Mouse (Mus musculus) MEL (cell line): ENCODE results near the gene 1110051M20Rik. TPM values are rescaled to one million over a fixed set of nuclear protein-coding genes. Genes with fewer than 3 reads are reported as not detected.

Source experiments
- DNase-seq: peaks from one replicate; pipeline ENCODE4 v3.0.0; 2011; ENCODE audit warnings: low read depth, low spot score
- H3K27ac ChIP-seq: 2 replicates; pipeline ENCODE4 v1.5.1; 2012; ENCODE audit warnings: low read depth, mild to moderate bottlenecking, control low read depth, low read length, moderate library complexity; ENCODE audit not compliant: control insufficient read depth
- H3K27me3 ChIP-seq, 2 experiments: fragments of 150-350 bp in 1 of 2; sonication (generic) in 1 of 2; 2 replicates each; pipeline ENCODE4 v1.6.1; 2012; ENCODE audit warnings: low read length in 2 of 2, mild to moderate bottlenecking in 2 of 2, improper control_type of control experiment in 1 of 2, moderate library complexity in 1 of 2; ENCODE audit not compliant: insufficient read depth in 2 of 2, control insufficient read depth in 1 of 2
- H3K36me3 ChIP-seq, 2 experiments: 2 replicates each; pipeline ENCODE4 v1.6.1; 2012 to 2014; ENCODE audit warnings: low read length in 2 of 2, improper control_type of control experiment in 1 of 2, inconsistent platforms in 1 of 2, mild to moderate bottlenecking in 1 of 2; ENCODE audit not compliant: insufficient read depth in 2 of 2, control insufficient read depth in 1 of 2
- H3K4me1 ChIP-seq, 2 experiments: fragments of 150-350 bp in 1 of 2; sonication (generic) in 1 of 2; 2 replicates each; pipeline ENCODE4 v1.6.1; 2012; ENCODE audit warnings: low read length in 2 of 2, improper control_type of control experiment in 1 of 2, mild to moderate bottlenecking in 1 of 2; ENCODE audit not compliant: insufficient read depth in 2 of 2, control insufficient read depth in 1 of 2
- H3K4me3 ChIP-seq, 2 experiments: fragments of 150-350 bp in 1 of 2; sonication (generic) in 1 of 2; 2 replicates each; pipeline ENCODE4 v1.5.1; 2012; ENCODE audit warnings: low read depth in 2 of 2, low read length in 2 of 2, mild to moderate bottlenecking in 2 of 2, moderate library complexity in 2 of 2, control low read depth in 1 of 2, improper control_type of control experiment in 1 of 2; ENCODE audit not compliant: control insufficient read depth in 1 of 2, insufficient read depth in 1 of 2
- H3K79me2 ChIP-seq: 2 replicates; pipeline ENCODE4 v1.6.1; 2012; ENCODE audit warnings: mild to moderate bottlenecking, low read length, moderate library complexity; ENCODE audit not compliant: control insufficient read depth, poor library complexity, insufficient read depth
- H3K9ac ChIP-seq: 2 replicates; pipeline ENCODE4 v1.6.1; 2012; ENCODE audit warnings: low read depth, mild to moderate bottlenecking, control low read depth, low read length, moderate library complexity; ENCODE audit not compliant: control insufficient read depth, poor library complexity, severe bottlenecking
- H3K9me3 ChIP-seq: fragments of 150-350 bp; sonication (generic); replicated peaks from 2 replicates; pipeline ENCODE4 v1.6.1; 2012; ENCODE audit warnings: mild to moderate bottlenecking, low read length, improper control_type of control experiment, moderate library complexity; ENCODE audit not compliant: insufficient read depth
- ELF1 ChIP-seq: IDR thresholded peaks from 2 replicates; pipeline ENCODE4 v1.6.1; 2014; ENCODE audit warnings: low read depth, mild to moderate bottlenecking, inconsistent platforms, low read length, improper control_type of control experiment, moderate library complexity
- ETS1 ChIP-seq: IDR thresholded peaks from 2 replicates; pipeline ENCODE4 v1.6.1; 2012; ENCODE audit warnings: low read depth, mild to moderate bottlenecking, inconsistent platforms, low read length, improper control_type of control experiment, moderate library complexity
- GABPA ChIP-seq: IDR thresholded peaks from 2 replicates; pipeline ENCODE4 v1.6.1; 2012; ENCODE audit warnings: low read depth, mild to moderate bottlenecking, inconsistent platforms, low read length, improper control_type of control experiment, moderate library complexity
- MAZ ChIP-seq: IDR thresholded peaks from 2 replicates; pipeline ENCODE4 v1.6.1; 2012; ENCODE audit warnings: low read depth, mild to moderate bottlenecking, inconsistent platforms, low read length, improper control_type of control experiment
- MXI1 ChIP-seq: IDR thresholded peaks from 2 replicates; pipeline ENCODE4 v1.6.1; 2011; ENCODE audit warnings: mild to moderate bottlenecking, low read depth, low read length, improper control_type of control experiment
- SIN3A ChIP-seq: IDR thresholded peaks from 2 replicates; pipeline ENCODE4 v1.6.1; 2012; ENCODE audit warnings: low read length, improper control_type of control experiment, inconsistent platforms
- TBP ChIP-seq: IDR thresholded peaks from 2 replicates; pipeline ENCODE4 v1.8.0; 2011; ENCODE audit warnings: low read depth, low read length, improper control_type of control experiment
- TCF12 ChIP-seq: IDR thresholded peaks from 2 replicates; pipeline ENCODE4 v1.6.1; 2014; ENCODE audit warnings: low read depth, mild to moderate bottlenecking, inconsistent platforms, low read length, improper control_type of control experiment, moderate library complexity
- polyA plus RNA-seq, 2 experiments: library from polyadenylated mRNA; stranded (reverse) in 1 of 2; unstranded in 1 of 2; fragments of >175 nt in 1 of 2; fragments of >200 nt in 1 of 2; gene quantifications; 2 replicates each; pipeline versions ENCODE4 v1.2.1 to v1.2.4; 2012; ENCODE audit warnings: low replicate concordance in 2 of 2, low read depth in 1 of 2; ENCODE audit not compliant: insufficient read length in 2 of 2, insufficient read depth in 1 of 2, missing spikeins in 1 of 2
- total RNA-seq: library from RNA; depleted of rRNA; stranded (reverse); fragments of 300-350 nt; gene quantifications from 2 replicates; pipeline ENCODE4 v1.2.3, GENCODE M21; 2012

Gene 1110051M20Rik
- total and polyA plus RNA-seq, 3 experiments = 23.0 to 23.3 TPM; not detected in 1

- Histone ChIP-seq H3K4me3 (peak overlapping the region; percentile 80 to 87), H3K79me2 (no peaks in the 10 kb centered on the region; the same call in 1 of the 2 replicates), H3K36me3 (peaks cover 0 to 12% of the 10 kb centered on the region in 2 experiments; a peak in 2 of 4 replicates), H3K27me3 (no peaks in the 10 kb centered on the region), H3K4me1 (peaks cover 7 to 12% of the 10 kb centered on the region in 2 experiments)
- DNase-seq = peak; percentile 70
- TF ChIP-seq ETS1 (no peak), TBP (peak; percentile 43; the same call in 1 of the 2 replicates), ELF1 (no peak)
- TF ChIP-seq, all 39 proteins: peak for 1
- Histone ChIP-seq H3K27ac (no peak overlapping the region), H3K9me3 (no peaks in the 10 kb centered on the region), H3K9ac (peak overlapping the region; percentile 79)
Measured at GRCm38 (mm10) chr2:91458252-91458672, 13.8 kb upstream of the 1110051M20Rik start.

- DNase-seq = peak; percentile 75
- H3K27ac ChIP-seq = peak overlapping the region; percentile 24; the same call in 1 of the 2 replicates
Measured at GRCm38 (mm10) chr2:91457656-91458251, 13.2 kb upstream of the 1110051M20Rik start.

GRCm38 (mm10) chr2:91457259-91457655 is 12.8 kb upstream of the 1110051M20Rik start, which contains the start of gene Lrp4:
Gene Lrp4 (plus strand): TSS chr2:91457511.
- DNase-seq = peak; percentile 64
- Histone ChIP-seq H3K4me1 (peaks cover 7 to 15% of the 10 kb centered on the region in 2 experiments), H3K9ac (peak within 1 kb of the TSS; percentile 79)

More at GRCm38 (mm10) chr2:91457656-91458251, 13.2 kb upstream of the 1110051M20Rik start:
- Histone ChIP-seq H3K4me1 (peaks cover 7 to 12% of the 10 kb centered on the region in 2 experiments), H3K9me3 (no peaks in the 10 kb centered on the region)
- no peak for TF ChIP-seq TBP
- TF ChIP-seq SIN3A = peak; percentile 64
- no peak for TF ChIP-seq GABPA
- TF ChIP-seq TCF12 = 0 out of 2 replicates have a peak, but pooled peaks have one; percentile 14
- TF ChIP-seq MXI1 = peak; percentile 56
- TF ChIP-seq, all 39 proteins: peak for 3
- Histone ChIP-seq H3K27me3 (no peaks in the 10 kb centered on the region), H3K4me3 (peak overlapping the region; percentile 80 to 87), H3K9ac (peak overlapping the region; percentile 79), H3K36me3 (peaks cover 0 to 12% of the 10 kb centered on the region in 2 experiments; a peak in 2 of 4 replicates), H3K79me2 (no peaks in the 10 kb centered on the region; the same call in 1 of the 2 replicates)

More at GRCm38 (mm10) chr2:91457259-91457655, 12.8 kb upstream of the 1110051M20Rik start, which contains the start of gene Lrp4:
- no peaks in the 10 kb centered on the region for H3K9me3 ChIP-seq
- H3K4me3 ChIP-seq = peak within 1 kb of the TSS; percentile 80 to 87
- H3K27me3 ChIP-seq = no peaks in the 10 kb centered on the region
- peak within 1 kb of the TSS; percentile 24; the same call in 1 of the 2 replicates for H3K27ac ChIP-seq
- TF ChIP-seq MAZ (peak; percentile 61; the same call in 1 of the 2 replicates), TCF12 (0 out of 2 replicates have a peak, but pooled peaks have one; percentile 25), GABPA (no peak)
- H3K36me3 ChIP-seq = peaks cover 0 to 14% of the 10 kb centered on the region in 2 experiments; a peak in 2 of 4 replicates
- H3K79me2 ChIP-seq = no peaks in the 10 kb centered on the region; the same call in 1 of the 2 replicates
